Mouse (Mus musculus): ENCODE data around the gene Patj. TPM values are rescaled to one million over a fixed set of nuclear protein-coding genes. Genes with fewer than 3 reads are reported as not detected.
A peak's percentile ranks its signal among the peaks of the same experiment; 100 is the strongest.
"Not testable (repeated sequence)": the region's sequence is repeated elsewhere in the genome, so short reads cannot be mapped to it uniquely, and the experiment has no call there.

Patj gene
- total and polyA plus RNA-seq, 2 experiments from 2014 or later = 4.2 to 12.0 TPM

DNA sequence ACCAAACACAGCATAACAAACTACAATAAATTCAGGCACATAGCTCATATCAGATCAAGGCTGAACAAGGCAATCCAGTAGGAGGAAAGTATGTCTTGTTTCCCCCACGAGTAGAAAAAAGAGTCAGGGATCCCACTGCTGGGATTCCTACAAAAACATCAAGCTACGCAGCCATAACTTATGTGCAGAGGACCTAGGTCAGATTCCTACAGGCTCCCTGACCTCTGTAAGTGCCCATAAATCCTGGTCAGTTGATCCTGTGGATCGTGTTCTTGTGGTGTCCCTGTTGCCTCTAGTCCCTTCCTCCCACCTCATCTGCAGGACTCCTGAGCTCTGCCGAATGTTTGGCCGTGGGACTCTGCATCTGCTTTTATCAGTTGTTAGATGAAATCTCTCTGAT, 10.5 kb upstream of the Patj start:
- Histone ChIP-seq H3K4me3 (ENCODE audit: low read depth, low read length) (no peak overlapping the region), H3K9me3 (ENCODE audit: low read length) (no peaks in the 10 kb centered on the region), H3K27ac (ENCODE audit: low read depth, low read length) (no peak overlapping the region), H3K9ac (no peak overlapping the region), H3K36me3 (ENCODE audit: insufficient read depth) (no peaks in the 10 kb centered on the region), H3K27me3 (ENCODE audit: insufficient read depth, low read length) (no peaks in the 10 kb centered on the region), H3K4me2 (ENCODE audit: low read depth) (no peak overlapping the region), H3K4me1 (ENCODE audit: insufficient read depth) (peaks cover 5% of the 10 kb centered on the region; the same call in 1 of the 2 replicates)
- TF ChIP-seq CTCF (IDR thresholded peaks at IDR 0.05; ENCODE audit: low read depth) = no peak
- DNase-seq (no peak), ATAC-seq (no peak)
- 78% methylated on average over 5 of the region's 5 CpGs for WGBS

DNA sequence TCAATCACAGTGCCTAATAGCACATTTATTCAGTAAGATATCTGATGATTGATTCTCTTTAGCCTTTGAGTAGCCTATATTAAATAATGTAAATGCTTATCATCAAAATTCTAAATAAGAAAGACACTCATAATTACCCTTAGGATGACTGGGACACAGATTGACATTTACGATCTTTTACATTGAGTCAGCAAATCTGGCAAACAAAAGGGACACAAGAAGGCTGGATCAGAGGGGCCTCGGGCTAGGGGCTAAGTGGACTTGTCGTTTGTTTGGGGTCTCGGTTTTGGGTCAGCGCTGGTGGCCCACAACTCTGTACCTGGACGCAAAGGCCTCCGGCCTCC, 267 bp upstream of the Patj start:
- Histone ChIP-seq H3K4me3 (ENCODE audit: low read depth, low read length) (peak overlapping the region; percentile 85), H3K4me2 (ENCODE audit: low read depth) (peak overlapping the region; percentile 93), H3K4me1 (ENCODE audit: insufficient read depth) (no peaks in the 10 kb centered on the region), H3K27ac (ENCODE audit: low read depth, low read length) (peak overlapping the region; percentile 81), H3K27me3 (ENCODE audit: insufficient read depth, low read length) (no peaks in the 10 kb centered on the region), H3K9me3 (ENCODE audit: low read length) (no peaks in the 10 kb centered on the region), H3K36me3 (ENCODE audit: insufficient read depth) (no peaks in the 10 kb centered on the region), H3K9ac (peak overlapping the region; percentile 99)
- WGBS = 3% methylated on average over 7 of the region's 7 CpGs
- ATAC-seq (no peak), DNase-seq (no peak)
- TF ChIP-seq CTCF (IDR thresholded peaks at IDR 0.05; ENCODE audit: low read depth) = no peak

DNA sequence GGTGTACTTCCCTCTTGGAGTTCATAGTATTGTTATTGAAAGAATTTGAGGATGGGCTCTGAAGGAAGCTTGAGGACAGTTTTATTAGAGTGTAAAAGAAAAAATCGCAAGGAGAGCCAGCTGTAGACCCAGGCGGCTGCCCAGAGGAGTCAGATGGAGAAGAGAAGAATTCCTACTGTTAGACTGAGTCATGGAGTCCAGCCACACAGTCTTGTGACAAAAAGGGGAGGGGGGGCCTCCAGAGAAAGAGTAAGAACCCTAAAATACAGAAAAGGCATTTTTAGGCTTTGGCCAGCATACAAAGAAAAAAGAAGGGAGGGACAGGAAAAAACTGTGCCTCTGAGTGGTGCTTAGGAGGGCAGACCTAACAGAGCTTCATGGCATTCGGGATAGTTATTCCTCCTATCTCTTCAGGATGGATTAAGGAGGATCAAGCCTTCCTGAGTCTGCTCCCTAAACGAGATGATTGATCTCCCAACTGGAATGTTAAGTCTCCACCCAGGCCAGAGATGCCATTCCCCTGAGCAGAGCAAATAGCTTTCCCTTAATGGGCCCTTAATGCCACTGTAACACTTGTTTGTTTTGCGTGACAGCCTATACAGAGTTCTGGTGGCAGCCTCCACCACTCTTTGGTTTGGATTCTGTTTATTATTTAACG, 5.5 kb downstream of the Patj start:
- TF ChIP-seq CTCF (IDR thresholded peaks at IDR 0.05; ENCODE audit: low read depth) = no peak
- ATAC-seq = no peak
- Histone ChIP-seq H3K9me3 (ENCODE audit: low read length) (no peaks in the 10 kb centered on the region), H3K4me2 (ENCODE audit: low read depth) (no peak overlapping the region), H3K27me3 (ENCODE audit: insufficient read depth, low read length) (no peaks in the 10 kb centered on the region), H3K27ac (ENCODE audit: low read depth, low read length) (no peak overlapping the region), H3K4me3 (ENCODE audit: low read depth, low read length) (no peak overlapping the region), H3K4me1 (ENCODE audit: insufficient read depth) (no peaks in the 10 kb centered on the region), H3K9ac (no peak overlapping the region), H3K36me3 (ENCODE audit: insufficient read depth) (no peaks in the 10 kb centered on the region)
- 29% methylated on average over 6 of the region's 6 CpGs for WGBS
- no peak for DNase-seq

DNA sequence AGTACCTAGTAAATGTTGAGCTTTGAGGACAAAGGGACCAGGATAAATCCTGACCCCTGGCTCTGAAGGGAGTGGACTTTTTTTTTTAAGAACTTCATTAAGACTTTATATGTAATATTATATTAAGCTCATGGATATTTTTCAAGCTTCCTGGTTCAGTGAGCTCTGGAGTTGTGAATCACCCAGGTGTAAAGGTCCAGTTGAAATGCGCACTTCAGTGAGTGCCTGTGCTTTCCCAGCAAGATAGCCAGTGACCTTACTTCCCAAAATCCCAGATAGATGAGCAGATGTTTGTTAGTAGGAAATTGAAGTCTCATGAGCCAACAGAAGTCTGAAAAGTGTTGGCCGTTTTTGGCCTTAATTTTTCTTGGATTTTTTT, 6.0 kb downstream of the Patj start:
- no peak for ATAC-seq
- Histone ChIP-seq H3K4me2 (ENCODE audit: low read depth) (no peak overlapping the region), H3K4me1 (ENCODE audit: insufficient read depth) (no peaks in the 10 kb centered on the region), H3K27me3 (ENCODE audit: insufficient read depth, low read length) (no peaks in the 10 kb centered on the region), H3K27ac (ENCODE audit: low read depth, low read length) (no peak overlapping the region), H3K9ac (no peak overlapping the region), H3K36me3 (ENCODE audit: insufficient read depth) (no peaks in the 10 kb centered on the region), H3K4me3 (ENCODE audit: low read depth, low read length) (no peak overlapping the region), H3K9me3 (ENCODE audit: low read length) (no peaks in the 10 kb centered on the region)
- WGBS = 90% methylated on average over 2 of the region's 2 CpGs
- TF ChIP-seq CTCF (IDR thresholded peaks at IDR 0.05; ENCODE audit: low read depth) = no peak
- DNase-seq = no peak

DNA sequence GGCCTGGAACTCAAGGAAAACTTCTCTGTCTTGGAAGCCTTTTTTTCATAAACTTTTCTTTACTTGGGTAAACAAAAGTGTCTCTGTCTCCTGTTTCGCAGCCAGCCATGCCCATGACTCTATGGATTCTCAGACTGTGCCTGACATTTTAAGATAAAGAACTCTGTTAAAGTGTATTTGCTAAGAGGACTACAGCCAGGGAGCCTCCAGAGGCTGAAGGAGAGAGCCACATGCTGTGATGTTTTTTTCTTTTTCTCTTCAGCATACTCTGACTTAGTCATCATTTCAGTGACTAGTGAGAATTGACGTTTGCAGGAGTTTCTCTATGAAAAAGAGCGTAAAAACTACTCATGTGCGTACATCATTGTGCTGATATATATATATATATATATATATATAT, 7.9 kb downstream of the Patj start:
- H3K9ac ChIP-seq = no peak overlapping the region
- no peak for TF ChIP-seq CTCF (IDR thresholded peaks at IDR 0.05; ENCODE audit: low read depth)
- DNase-seq (no peak), ATAC-seq (no peak)
- H3K27ac ChIP-seq (ENCODE audit: low read depth, low read length) = no peak overlapping the region
- no peaks in the 10 kb centered on the region for H3K36me3 ChIP-seq (ENCODE audit: insufficient read depth)
- H3K4me3 ChIP-seq (ENCODE audit: low read depth, low read length) = no peak overlapping the region
- WGBS = 79% methylated on average over 4 of the region's 4 CpGs
- H3K4me2 ChIP-seq (ENCODE audit: low read depth) = no peak overlapping the region
- H3K9me3 ChIP-seq (ENCODE audit: low read length) = no peaks in the 10 kb centered on the region
- no peaks in the 10 kb centered on the region for H3K27me3 ChIP-seq (ENCODE audit: insufficient read depth, low read length)
- no peaks in the 10 kb centered on the region for H3K4me1 ChIP-seq (ENCODE audit: insufficient read depth)

DNA sequence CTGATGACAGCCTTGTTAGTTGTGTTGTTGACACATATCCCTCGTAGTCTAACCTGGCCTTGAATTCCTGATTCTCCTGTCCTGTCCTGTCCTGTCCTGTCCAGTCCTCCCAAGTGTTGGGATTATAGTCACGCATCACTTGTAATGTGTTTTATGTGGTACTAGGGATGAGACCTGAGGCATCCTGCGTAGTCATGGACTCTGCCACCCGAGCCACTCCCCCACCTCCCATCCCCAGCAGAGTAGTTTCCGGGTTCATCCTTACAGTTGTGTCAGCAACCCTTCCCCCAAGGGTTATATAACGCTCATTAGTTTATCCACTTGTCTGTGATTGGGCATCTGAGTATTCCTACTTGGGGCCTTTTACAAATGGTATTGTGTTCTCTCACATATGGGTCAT, 8.8 kb downstream of the Patj start:
- no peak for TF ChIP-seq CTCF (IDR thresholded peaks at IDR 0.05; ENCODE audit: low read depth)
- H3K4me3 ChIP-seq (ENCODE audit: low read depth, low read length) = no peak overlapping the region
- H3K4me1 ChIP-seq (ENCODE audit: insufficient read depth) = no peaks in the 10 kb centered on the region
- H3K9ac ChIP-seq = no peak overlapping the region
- no peak for DNase-seq
- ATAC-seq = no peak
- no peak overlapping the region for H3K27ac ChIP-seq (ENCODE audit: low read depth, low read length)
- no peaks in the 10 kb centered on the region for H3K9me3 ChIP-seq (ENCODE audit: low read length)
- H3K27me3 ChIP-seq (ENCODE audit: insufficient read depth, low read length) = no peaks in the 10 kb centered on the region
- no peaks in the 10 kb centered on the region for H3K36me3 ChIP-seq (ENCODE audit: insufficient read depth)
- H3K4me2 ChIP-seq (ENCODE audit: low read depth) = no peak overlapping the region
- 92% methylated on average over 6 of the region's 6 CpGs for WGBS

DNA sequence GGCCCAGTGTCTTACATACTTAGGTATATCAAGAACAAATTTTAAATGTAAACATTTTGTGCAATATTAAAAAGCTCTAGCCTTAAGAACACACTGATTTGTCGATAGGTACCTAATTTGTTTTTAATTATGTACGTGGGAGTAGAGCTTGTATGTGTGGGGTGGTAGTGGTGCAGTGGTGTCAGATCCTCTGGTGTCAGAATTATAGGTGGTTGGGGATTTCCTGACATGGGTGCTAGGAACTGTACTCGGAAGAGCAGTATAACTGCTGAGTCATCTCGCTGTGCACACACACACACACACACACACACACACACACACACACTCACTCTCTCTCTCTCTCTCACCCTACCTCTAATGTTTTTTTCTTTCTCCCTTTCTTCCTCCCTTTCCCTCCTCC, 12.9 kb downstream of the Patj start:
- Histone ChIP-seq H3K4me2 (ENCODE audit: low read depth) (no peak overlapping the region), H3K27me3 (ENCODE audit: insufficient read depth, low read length) (no peaks in the 10 kb centered on the region), H3K4me3 (ENCODE audit: low read depth, low read length) (no peak overlapping the region), H3K9ac (no peak overlapping the region), H3K27ac (ENCODE audit: low read depth, low read length) (no peak overlapping the region), H3K36me3 (ENCODE audit: insufficient read depth) (no peaks in the 10 kb centered on the region; the same call in 1 of the 2 replicates), H3K4me1 (ENCODE audit: insufficient read depth) (no peaks in the 10 kb centered on the region), H3K9me3 (ENCODE audit: low read length) (no peaks in the 10 kb centered on the region)
- no peak for ATAC-seq
- 91% methylated on average over 4 of the region's 4 CpGs for WGBS
- TF ChIP-seq CTCF (IDR thresholded peaks at IDR 0.05; ENCODE audit: low read depth) = no peak
- DNase-seq = no peak

DNA sequence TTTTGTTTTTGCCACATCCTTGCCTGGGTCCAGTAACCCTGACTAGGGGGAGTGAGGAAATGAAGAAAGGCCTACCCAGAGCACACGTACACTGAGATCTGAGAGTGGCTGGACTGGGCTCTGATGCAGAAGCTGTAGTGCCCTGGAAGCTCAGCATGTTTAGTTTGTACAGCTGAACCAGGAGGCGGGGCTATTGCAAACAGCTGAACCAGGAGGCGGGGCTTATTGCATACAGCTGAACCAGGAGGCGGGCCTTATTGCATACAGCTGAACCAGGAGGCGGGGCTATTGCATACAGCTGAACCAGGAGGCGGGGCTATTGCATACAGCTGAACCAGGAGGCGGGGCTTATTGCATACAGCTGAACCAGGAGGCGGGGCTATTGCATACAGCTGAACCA, 19.6 kb downstream of the Patj start:
- H3K36me3 ChIP-seq (ENCODE audit: insufficient read depth); H3K27ac ChIP-seq (ENCODE audit: low read depth, low read length); H3K9me3 ChIP-seq (ENCODE audit: low read length); H3K4me2 ChIP-seq (ENCODE audit: low read depth); DNase-seq; H3K9ac ChIP-seq; H3K4me3 ChIP-seq (ENCODE audit: low read depth, low read length); ATAC-seq; H3K4me1 ChIP-seq (ENCODE audit: insufficient read depth); H3K27me3 ChIP-seq (ENCODE audit: insufficient read depth, low read length): not testable (repeated sequence)
- 97% methylated on average over 8 of the region's 8 CpGs for WGBS

Measured in forebrain, postnatal 0 days (tissue).